Mouse (Mus musculus): ENCODE results near the gene 4931414P19Rik.

DNA sequence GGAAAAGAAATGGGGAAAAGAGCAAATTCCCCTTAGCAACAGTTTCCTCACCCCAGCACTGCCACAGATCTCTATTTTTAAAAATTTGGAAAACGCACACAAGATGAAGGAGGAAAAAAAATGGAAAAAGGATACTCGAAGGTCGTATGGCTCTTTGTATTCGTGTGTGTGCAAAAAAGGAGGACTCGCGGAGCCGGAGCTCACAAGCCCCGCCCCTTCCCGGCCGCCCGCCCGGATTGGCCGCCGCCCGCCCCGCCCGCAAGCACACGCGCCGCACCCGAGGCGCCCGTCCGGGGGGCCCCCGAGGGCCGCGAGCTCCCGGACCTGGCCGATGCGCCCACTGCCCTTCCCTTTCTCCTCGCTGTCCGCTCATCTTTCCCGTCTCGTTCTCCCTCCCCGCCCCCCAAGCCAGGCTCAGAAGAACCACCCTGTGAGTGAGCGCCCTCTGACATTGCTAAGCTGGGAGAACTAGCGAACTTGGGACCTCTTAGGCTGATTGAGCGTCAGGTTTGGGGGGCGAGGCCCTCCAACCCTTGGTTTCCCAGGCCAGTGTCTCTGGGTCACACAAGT, at the start of gene 4931414P19Rik:
- TF ChIP-seq CTCF (conservative IDR thresholded peaks at IDR 0.05 in 1 of 2, IDR thresholded peaks at IDR 0.05 in 1 of 2; ENCODE audit: low read depth in 2 of 2, low read length in 2 of 2) (no peak; a peak in 1 of 4 replicates), HCFC1 (IDR thresholded peaks at IDR 0.05; ENCODE audit: low read depth, low read length) (no peak; the same call in 1 of the 2 replicates), MYC (IDR thresholded peaks at IDR 0.05; ENCODE audit: low read depth, low read length) (peak; percentile 24; the same call in 1 of the 2 replicates), NRF1 (IDR thresholded peaks at IDR 0.05; ENCODE audit: low read depth, low read length) (peak; percentile 30; the same call in 1 of the 2 replicates), MXI1 (IDR thresholded peaks at IDR 0.05; ENCODE audit: low read depth, low read length) (no peak), JUN (IDR thresholded peaks at IDR 0.05; ENCODE audit: insufficient read depth, low read depth, low read length) (no peak), MEF2A (IDR thresholded peaks at IDR 0.05; ENCODE audit: borderline replicate concordance, low read depth, low read length) (no peak), POLR2A (IDR thresholded peaks at IDR 0.05; ENCODE audit: low read depth, low read length) (peak; percentile 67), ELF1 (IDR thresholded peaks at IDR 0.05; ENCODE audit: low read depth, low read length) (no peak), RAD21 (IDR thresholded peaks at IDR 0.05; ENCODE audit: low read depth, low read length) (no peak), EP300 (IDR thresholded peaks at IDR 0.05; ENCODE audit: low read length) (no peak), BHLHE40 (IDR thresholded peaks at IDR 0.05; ENCODE audit: low read depth, low read length) (peak; percentile 67), KAT2A (IDR thresholded peaks at IDR 0.05; ENCODE audit: insufficient replicate concordance, low read length) (no peak)
